Mouse (Mus musculus): ENCODE measurements at regions not wholly inside any gene's neighbourhood (a gene's known extent, or its start where the extent isn't known, plus 50 kb on each side); places are given as distances from the start of the nearest gene placed in this dataset.

DNA sequence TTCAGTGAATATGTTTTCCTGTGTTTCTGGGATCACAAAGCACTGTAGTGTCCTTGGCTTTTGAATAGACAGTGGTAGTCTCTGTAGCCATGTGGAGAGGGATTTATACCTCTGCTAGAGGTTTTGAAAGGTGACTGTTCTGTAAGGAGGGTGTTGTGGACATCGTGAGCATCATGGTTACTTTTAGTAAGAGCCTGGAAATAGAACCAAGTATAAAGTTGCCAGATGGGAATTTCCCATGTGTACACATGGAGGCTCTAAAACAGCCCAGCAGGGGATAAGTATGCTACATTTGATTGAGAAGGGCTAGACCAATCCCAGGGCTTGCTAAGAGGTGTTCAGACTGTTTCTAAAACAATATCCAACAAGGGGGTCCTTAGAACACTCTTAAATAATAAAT lies 51.5 kb upstream of the Raph1 start:
- H3K4me1 ChIP-seq (ENCODE audit: control insufficient read depth, insufficient read depth, low read length) = peaks cover 34% of the 10 kb centered on the region
- H3K4me3 ChIP-seq (ENCODE audit: insufficient read depth, low read length) = no peak overlapping the region
- TF ChIP-seq POLR2A (IDR thresholded peaks at IDR 0.05; ENCODE audit: borderline replicate concordance, low read depth, low read length) (no peak), CTCF (IDR thresholded peaks at IDR 0.05; ENCODE audit: low read depth, low read length) (no peak)
- H3K27ac ChIP-seq (ENCODE audit: insufficient read depth, low read depth, low read length) = no peak overlapping the region

DNA sequence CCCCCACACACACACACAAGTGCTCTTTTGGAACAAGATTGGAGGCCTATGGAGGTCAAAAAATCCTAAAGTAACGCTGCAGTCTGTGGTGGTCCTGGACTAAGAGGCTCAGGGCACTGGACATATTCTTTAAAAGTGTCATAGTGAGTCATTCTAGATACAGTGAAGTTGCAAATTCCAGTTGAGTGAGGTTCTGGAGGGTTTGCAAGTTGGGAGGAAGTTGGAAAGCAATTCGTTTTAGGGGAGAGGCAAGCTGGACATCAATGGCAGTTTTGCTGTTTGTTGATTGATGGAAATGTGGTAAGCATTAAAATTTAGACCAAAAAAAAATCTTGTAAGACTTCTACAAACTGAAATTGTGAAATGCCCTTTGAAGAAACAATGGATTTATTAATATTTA lies 50.0 kb upstream of the Raph1 start:
- no peak overlapping the region for H3K27ac ChIP-seq (ENCODE audit: insufficient read depth, low read depth, low read length)
- peaks cover 25% of the 10 kb centered on the region for H3K4me1 ChIP-seq (ENCODE audit: control insufficient read depth, insufficient read depth, low read length)
- no peak overlapping the region for H3K4me3 ChIP-seq (ENCODE audit: insufficient read depth, low read length)
- TF ChIP-seq POLR2A (IDR thresholded peaks at IDR 0.05; ENCODE audit: borderline replicate concordance, low read depth, low read length) (no peak), CTCF (IDR thresholded peaks at IDR 0.05; ENCODE audit: low read depth, low read length) (no peak)

All from bone marrow macrophage, adult 2 months (primary cell).